Mouse (Mus musculus): ENCODE data around the gene Snx1. TPM values are rescaled to one million over a fixed set of nuclear protein-coding genes. Genes with fewer than 3 reads are reported as not detected.
A peak's percentile ranks its signal among the peaks of the same experiment; 100 is the strongest.

Snx1 gene
- total RNA-seq, 1 experiment = 42.4 TPM

DNA sequence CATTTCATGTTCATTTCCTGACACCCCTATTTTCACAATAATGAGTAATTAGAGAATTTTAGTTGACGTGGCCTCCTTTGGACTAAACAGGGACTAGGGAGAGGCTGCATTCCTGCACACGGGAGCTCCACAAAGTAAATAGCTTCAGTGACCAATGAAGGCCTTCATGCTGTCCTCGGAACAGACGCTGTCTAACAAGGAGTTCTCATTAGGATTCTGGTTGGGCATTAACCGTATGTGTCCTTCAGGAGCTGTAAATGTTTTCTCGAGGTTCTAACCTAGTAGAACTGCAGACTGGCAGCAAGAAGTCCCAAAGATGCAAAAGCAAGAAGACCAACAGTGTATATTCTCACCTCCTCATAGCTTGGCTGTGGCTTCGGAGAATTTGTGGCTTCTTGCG lies 21.2 kb downstream of the Snx1 start:
- Histone ChIP-seq H3K27ac (ENCODE audit: insufficient read depth, low read depth, low read length, poor library complexity, severe bottlenecking) (no peak overlapping the region), H3K9me3 (ENCODE audit: control insufficient read depth, insufficient read depth, low read depth, low read length) (no peaks in the 10 kb centered on the region), H3K4me1 (ENCODE audit: control insufficient read depth in 2 of 2, insufficient read depth in 2 of 2, low read length in 2 of 2, poor library complexity in 1 of 2) (0 out of 4 replicates have a peak, but pooled peaks cover 0 to 2% of the 10 kb centered on the region in 2 experiments), H3K36me3 (ENCODE audit: control insufficient read depth, insufficient read depth, low read length, poor library complexity, severe bottlenecking) (no peaks in the 10 kb centered on the region; the same call in 1 of the 2 replicates), H3K4me3 (ENCODE audit: insufficient read depth in 1 of 2, low read depth in 1 of 2, low read length in 2 of 2, poor library complexity in 1 of 2, severe bottlenecking in 1 of 2) (no peak overlapping the region), H3K9ac (ENCODE audit: insufficient read depth, low read depth, low read length, poor library complexity, severe bottlenecking) (no peak overlapping the region)
- no peak for DNase-seq (ENCODE audit: low read depth, low spot score)
- in situ Hi-C loops (cut with MboI; ENCODE audit: low sequenced_read_pairs in 2 of 2, unreplicated experiment in 2 of 2) = no loop called here
- TF ChIP-seq MAFK (IDR thresholded peaks at IDR 0.05; ENCODE audit: insufficient read depth, low read depth, low read length) = no peak
- TF ChIP-seq ZNF384 (IDR thresholded peaks at IDR 0.05; ENCODE audit: low read depth, low read length) = no peak
- TF ChIP-seq ZC3H11A (IDR thresholded peaks at IDR 0.05; ENCODE audit: borderline replicate concordance, low read depth, low read length) = no peak
- TF ChIP-seq HCFC1 (IDR thresholded peaks at IDR 0.05; ENCODE audit: borderline replicate concordance, insufficient read depth, low read length) = no peak
- no peak for TF ChIP-seq CHD2 (IDR thresholded peaks at IDR 0.05; ENCODE audit: low read depth, low read length)

DNA sequence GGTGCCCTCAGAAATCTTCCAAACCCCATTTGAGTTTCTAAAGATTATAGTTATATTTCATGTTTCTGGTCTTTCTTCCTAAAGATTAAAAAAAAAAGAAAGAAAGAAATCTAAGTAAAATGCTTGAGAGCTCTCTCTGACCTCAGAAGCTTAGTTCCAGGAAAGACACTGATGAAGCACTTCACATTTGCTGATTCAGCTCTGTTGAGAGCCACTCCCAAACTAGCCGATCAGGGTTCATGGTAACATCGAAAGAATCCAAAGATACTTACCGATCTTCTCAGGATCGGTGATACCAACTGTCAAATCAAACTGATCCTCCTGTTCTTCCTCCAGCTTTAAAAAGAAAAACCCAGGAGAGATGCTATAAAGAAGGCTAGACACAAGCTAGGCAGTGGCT lies 21.8 kb downstream of the Snx1 start:
- Histone ChIP-seq H3K4me1 (ENCODE audit: control insufficient read depth in 2 of 2, insufficient read depth in 2 of 2, low read length in 2 of 2, poor library complexity in 1 of 2) (0 out of 4 replicates have a peak, but pooled peaks cover 0 to 2% of the 10 kb centered on the region in 2 experiments), H3K9me3 (ENCODE audit: control insufficient read depth, insufficient read depth, low read depth, low read length) (no peaks in the 10 kb centered on the region), H3K36me3 (ENCODE audit: control insufficient read depth, insufficient read depth, low read length, poor library complexity, severe bottlenecking) (no peaks in the 10 kb centered on the region; the same call in 1 of the 2 replicates), H3K4me3 (ENCODE audit: insufficient read depth in 1 of 2, low read depth in 1 of 2, low read length in 2 of 2, poor library complexity in 1 of 2, severe bottlenecking in 1 of 2) (no peak overlapping the region), H3K9ac (ENCODE audit: insufficient read depth, low read depth, low read length, poor library complexity, severe bottlenecking) (no peak overlapping the region), H3K27ac (ENCODE audit: insufficient read depth, low read depth, low read length, poor library complexity, severe bottlenecking) (no peak overlapping the region)
- TF ChIP-seq CHD2 (IDR thresholded peaks at IDR 0.05; ENCODE audit: low read depth, low read length) (no peak), ZC3H11A (IDR thresholded peaks at IDR 0.05; ENCODE audit: borderline replicate concordance, low read depth, low read length) (no peak), MAFK (IDR thresholded peaks at IDR 0.05; ENCODE audit: insufficient read depth, low read depth, low read length) (peak; percentile 49; the same call in 1 of the 2 replicates)
- in situ Hi-C loops (cut with MboI; ENCODE audit: low sequenced_read_pairs in 2 of 2, unreplicated experiment in 2 of 2) = no loop called here
- DNase-seq (ENCODE audit: low read depth, low spot score) = no peak

DNA sequence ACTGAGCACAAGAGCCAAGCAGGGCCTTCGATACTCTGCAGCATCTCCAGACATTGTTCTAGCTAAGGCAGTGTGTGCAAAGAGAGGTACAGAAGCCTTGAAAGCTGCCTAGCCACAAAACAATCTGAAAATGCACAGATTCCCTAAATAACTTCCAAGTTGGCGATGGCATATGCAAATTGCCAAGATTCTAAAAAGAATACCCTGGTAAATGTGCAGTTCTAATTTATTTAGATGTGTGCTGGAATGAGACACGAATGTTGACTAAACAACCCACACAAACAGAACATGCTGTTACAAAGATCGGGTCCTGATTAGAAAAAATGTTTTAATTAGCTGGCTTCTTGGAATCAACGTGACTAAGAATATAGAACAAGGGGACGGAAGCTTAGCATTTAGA lies 23.7 kb downstream of the Snx1 start:
- in situ Hi-C loops (cut with MboI; ENCODE audit: low sequenced_read_pairs in 2 of 2, unreplicated experiment in 2 of 2) = no loop called here
- no peak for DNase-seq (ENCODE audit: low read depth, low spot score)
- Histone ChIP-seq H3K27ac (ENCODE audit: insufficient read depth, low read depth, low read length, poor library complexity, severe bottlenecking) (no peak overlapping the region), H3K36me3 (ENCODE audit: control insufficient read depth, insufficient read depth, low read length, poor library complexity, severe bottlenecking) (no peaks in the 10 kb centered on the region; the same call in 1 of the 2 replicates), H3K4me3 (ENCODE audit: insufficient read depth in 1 of 2, low read depth in 1 of 2, low read length in 2 of 2, poor library complexity in 1 of 2, severe bottlenecking in 1 of 2) (no peak overlapping the region), H3K9ac (ENCODE audit: insufficient read depth, low read depth, low read length, poor library complexity, severe bottlenecking) (no peak overlapping the region), H3K9me3 (ENCODE audit: control insufficient read depth, insufficient read depth, low read depth, low read length) (no peaks in the 10 kb centered on the region), H3K4me1 (ENCODE audit: control insufficient read depth in 2 of 2, insufficient read depth in 2 of 2, low read length in 2 of 2, poor library complexity in 1 of 2) (0 out of 4 replicates have a peak, but pooled peaks cover 0 to 2% of the 10 kb centered on the region in 2 experiments)
- no peak for TF ChIP-seq ZC3H11A (IDR thresholded peaks at IDR 0.05; ENCODE audit: borderline replicate concordance, low read depth, low read length)
- no peak for TF ChIP-seq CHD2 (IDR thresholded peaks at IDR 0.05; ENCODE audit: low read depth, low read length)
- no peak for TF ChIP-seq MAFK (IDR thresholded peaks at IDR 0.05; ENCODE audit: insufficient read depth, low read depth, low read length)
- TF ChIP-seq HCFC1 (IDR thresholded peaks at IDR 0.05; ENCODE audit: borderline replicate concordance, insufficient read depth, low read length) = no peak
- TF ChIP-seq ZNF384 (IDR thresholded peaks at IDR 0.05; ENCODE audit: low read depth, low read length) = no peak

DNA sequence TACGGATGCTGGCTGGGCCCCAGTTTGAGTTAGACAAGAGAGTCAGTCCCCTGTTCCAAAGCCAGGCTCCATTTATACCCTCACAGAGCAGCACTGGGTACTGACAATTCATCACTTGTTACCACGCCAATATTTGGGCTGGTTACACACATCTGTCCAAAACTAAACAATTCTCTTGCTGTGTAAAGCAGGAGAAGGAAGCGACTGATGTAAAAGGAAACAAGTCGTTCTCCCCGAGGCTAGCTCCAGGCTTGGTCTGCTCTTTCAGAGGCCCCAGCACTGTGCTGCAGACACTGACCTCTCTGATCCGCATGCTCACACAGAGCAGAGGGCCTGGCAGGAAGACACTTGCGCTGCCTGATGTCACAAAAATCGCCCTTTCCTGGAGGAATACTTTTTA lies 24.8 kb downstream of the Snx1 start:
- H3K4me1 ChIP-seq (ENCODE audit: control insufficient read depth in 2 of 2, insufficient read depth in 2 of 2, low read length in 2 of 2, poor library complexity in 1 of 2) = 0 out of 4 replicates have a peak, but pooled peaks cover 0 to 2% of the 10 kb centered on the region in 2 experiments
- no peak overlapping the region for H3K27ac ChIP-seq (ENCODE audit: insufficient read depth, low read depth, low read length, poor library complexity, severe bottlenecking)
- in situ Hi-C loops (cut with MboI; ENCODE audit: low sequenced_read_pairs in 2 of 2, unreplicated experiment in 2 of 2) = no loop called here
- no peak for DNase-seq (ENCODE audit: low read depth, low spot score)
- H3K36me3 ChIP-seq (ENCODE audit: control insufficient read depth, insufficient read depth, low read length, poor library complexity, severe bottlenecking) = peaks cover 2% of the 10 kb centered on the region
- H3K9ac ChIP-seq (ENCODE audit: insufficient read depth, low read depth, low read length, poor library complexity, severe bottlenecking) = no peak overlapping the region
- TF ChIP-seq ZNF384 (IDR thresholded peaks at IDR 0.05; ENCODE audit: low read depth, low read length) (no peak), ZC3H11A (IDR thresholded peaks at IDR 0.05; ENCODE audit: borderline replicate concordance, low read depth, low read length) (no peak), HCFC1 (IDR thresholded peaks at IDR 0.05; ENCODE audit: borderline replicate concordance, insufficient read depth, low read length) (no peak), MAFK (IDR thresholded peaks at IDR 0.05; ENCODE audit: insufficient read depth, low read depth, low read length) (no peak), CHD2 (IDR thresholded peaks at IDR 0.05; ENCODE audit: low read depth, low read length) (no peak)
- no peak overlapping the region for H3K4me3 ChIP-seq (ENCODE audit: insufficient read depth in 1 of 2, low read depth in 1 of 2, low read length in 2 of 2, poor library complexity in 1 of 2, severe bottlenecking in 1 of 2)
- no peaks in the 10 kb centered on the region for H3K9me3 ChIP-seq (ENCODE audit: control insufficient read depth, insufficient read depth, low read depth, low read length)

DNA sequence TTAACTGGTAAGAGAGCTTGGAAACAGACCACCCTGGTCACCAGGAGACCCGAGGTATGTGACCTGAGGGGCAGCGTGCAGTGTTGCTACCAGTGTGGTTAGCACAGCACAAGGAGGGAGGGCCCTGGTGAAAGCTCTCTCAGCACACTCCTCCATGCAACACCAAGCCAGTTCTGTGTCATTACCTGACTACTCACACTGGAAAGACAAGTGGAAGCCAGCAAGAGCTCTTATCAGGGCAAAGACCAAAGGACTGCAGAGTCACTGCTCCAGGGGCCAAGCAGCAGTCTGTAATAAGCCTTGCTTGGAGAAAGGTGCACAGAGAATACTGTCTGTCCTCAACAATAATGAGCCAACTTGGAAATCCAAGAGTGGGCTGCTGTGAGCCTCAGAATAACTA lies 33.7 kb downstream of the Snx1 start:
- in situ Hi-C loops (cut with MboI; ENCODE audit: low sequenced_read_pairs in 2 of 2, unreplicated experiment in 2 of 2) = no loop called here
- H3K9me3 ChIP-seq (ENCODE audit: control insufficient read depth, insufficient read depth, low read depth, low read length) = no peaks in the 10 kb centered on the region
- peaks cover 0 to 4% of the 10 kb centered on the region in 2 experiments; a peak in 2 of 4 replicates for H3K4me1 ChIP-seq (ENCODE audit: control insufficient read depth in 2 of 2, insufficient read depth in 2 of 2, low read length in 2 of 2, poor library complexity in 1 of 2)
- TF ChIP-seq MAFK (IDR thresholded peaks at IDR 0.05; ENCODE audit: insufficient read depth, low read depth, low read length) (no peak), ZNF384 (IDR thresholded peaks at IDR 0.05; ENCODE audit: low read depth, low read length) (no peak), HCFC1 (IDR thresholded peaks at IDR 0.05; ENCODE audit: borderline replicate concordance, insufficient read depth, low read length) (no peak), ZC3H11A (IDR thresholded peaks at IDR 0.05; ENCODE audit: borderline replicate concordance, low read depth, low read length) (no peak), CHD2 (IDR thresholded peaks at IDR 0.05; ENCODE audit: low read depth, low read length) (no peak)
- peaks cover 8% of the 10 kb centered on the region; the same call in 1 of the 2 replicates for H3K36me3 ChIP-seq (ENCODE audit: control insufficient read depth, insufficient read depth, low read length, poor library complexity, severe bottlenecking)
- H3K9ac ChIP-seq (ENCODE audit: insufficient read depth, low read depth, low read length, poor library complexity, severe bottlenecking) = no peak overlapping the region
- no peak overlapping the region for H3K4me3 ChIP-seq (ENCODE audit: insufficient read depth in 1 of 2, low read depth in 1 of 2, low read length in 2 of 2, poor library complexity in 1 of 2, severe bottlenecking in 1 of 2)
- no peak overlapping the region for H3K27ac ChIP-seq (ENCODE audit: insufficient read depth, low read depth, low read length, poor library complexity, severe bottlenecking)
- DNase-seq (ENCODE audit: low read depth, low spot score) = no peak

Data from ES-E14 (cell line).